Mouse (Mus musculus) layer of hippocampus, adult 8-10 months (tissue): ENCODE data around the gene Rtl4. TPM values are rescaled to one million over a fixed set of nuclear protein-coding genes. Genes with fewer than 3 reads are reported as not detected.
A peak's percentile ranks its signal among the peaks of the same experiment; 100 is the strongest.

Experiments
- DNase-seq, 2 experiments: peaks; one replicate each; pipeline ENCODE4 v3.0.0; 2022; ENCODE audit warnings: low spot score in 2 of 2
- microRNA-seq, 2 experiments: library from miRNA; unstranded; fragments of <30 nt; microRNA quantifications; one replicate each; pipeline ENCODE4 v1.2.0; 2022
- total RNA-seq, 4 experiments: library from RNA; stranded (reverse); gene quantifications; 2 replicates each; pipeline ENCODE4 v1.2.4; 2022

Rtl4 gene
- 1 to 10 TPM; 2.6 to 3.6 (median 3.2) TPM for total RNA-seq

- peak in 1 of 2 experiments; percentile 3 for DNase-seq
Measured at GRCm38 (mm10) chrX:144688207-144689118, at the start of gene Rtl4. Rtl4 (plus strand) TSS chrX:144688907.

DNA sequence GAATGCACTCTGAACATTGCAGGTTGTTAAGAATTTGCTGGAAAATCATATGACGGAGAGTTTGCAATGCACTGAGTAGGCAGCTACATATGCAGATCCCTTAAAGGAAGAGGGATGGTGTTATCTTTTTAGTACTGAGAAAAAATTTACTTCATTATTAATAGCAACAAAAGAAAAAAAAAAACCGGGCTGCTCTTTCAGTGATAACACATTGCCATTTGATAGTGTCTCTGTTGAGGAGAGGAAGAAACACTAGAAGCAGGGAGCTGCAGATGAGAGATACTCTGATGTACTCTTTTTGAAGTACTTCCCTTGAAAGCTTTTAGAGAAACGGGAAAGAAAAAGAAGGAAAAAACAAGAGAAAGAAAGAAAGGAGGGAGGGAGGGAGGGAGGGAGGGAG is 44.0 kb upstream of the Rtl4 start:
- no peak for DNase-seq

GRCm38 (mm10) chrX:144645394-144645793 is 43.3 kb upstream of the Rtl4 start:
- DNase-seq: no peak

GRCm38 (mm10) chrX:144652196-144652595 is 36.5 kb upstream of the Rtl4 start:
- DNase-seq: no peak

DNA sequence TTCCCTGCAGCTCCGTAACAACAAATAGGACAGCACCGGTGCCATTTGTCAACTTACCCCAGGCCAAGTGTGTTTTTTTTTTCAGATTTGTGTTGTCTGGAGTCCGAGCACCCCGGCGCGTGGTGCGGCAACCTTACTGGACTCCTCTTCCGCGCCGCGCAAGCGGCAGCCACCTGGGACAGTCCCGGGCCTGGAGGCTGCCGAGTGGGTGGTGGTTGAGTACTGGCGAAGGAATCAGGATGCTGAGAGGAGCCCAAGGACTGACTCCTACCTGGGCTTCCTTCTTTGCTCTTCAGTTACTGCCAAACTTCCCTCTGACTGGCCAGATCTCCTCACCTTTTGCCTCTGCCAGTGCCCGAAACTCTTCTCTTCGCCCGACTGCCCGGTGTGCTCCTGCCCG is 965 bp upstream of the Rtl4 start:
- DNase-seq: no peak

DNA sequence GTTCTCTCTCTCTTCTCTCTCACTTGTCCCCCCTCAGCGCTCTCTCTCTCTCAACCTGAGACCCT is 733 bp upstream of the Rtl4 start, which contains the start of gene Trpc5:
Gene Trpc5 (minus strand): TSS at position 39 of the 65 bp plus-strand sequence.
- DNase-seq: no peak

GRCm38 (mm10) chrX:144689119-144689858 is 582 bp downstream of the Rtl4 start:
- DNase-seq: peak; percentile 5 to 9

- peak; percentile 8 to 12 for DNase-seq
Measured at GRCm38 (mm10) chrX:144689859-144690181, 1.1 kb downstream of the Rtl4 start.

- DNase-seq: no peak
Measured at GRCm38 (mm10) chrX:144716330-144716729, 27.6 kb downstream of the Rtl4 start.

- DNase-seq: no peak
Measured at GRCm38 (mm10) chrX:144747528-144748049, 58.9 kb downstream of the Rtl4 start.

- DNase-seq: peak; percentile 5 to 40
Measured at GRCm38 (mm10) chrX:144986980-144987379, 298.3 kb downstream of the Rtl4 start.

- no peak for DNase-seq
Measured at GRCm38 (mm10) chrX:145065484-145065913, 376.8 kb downstream of the Rtl4 start.

DNA sequence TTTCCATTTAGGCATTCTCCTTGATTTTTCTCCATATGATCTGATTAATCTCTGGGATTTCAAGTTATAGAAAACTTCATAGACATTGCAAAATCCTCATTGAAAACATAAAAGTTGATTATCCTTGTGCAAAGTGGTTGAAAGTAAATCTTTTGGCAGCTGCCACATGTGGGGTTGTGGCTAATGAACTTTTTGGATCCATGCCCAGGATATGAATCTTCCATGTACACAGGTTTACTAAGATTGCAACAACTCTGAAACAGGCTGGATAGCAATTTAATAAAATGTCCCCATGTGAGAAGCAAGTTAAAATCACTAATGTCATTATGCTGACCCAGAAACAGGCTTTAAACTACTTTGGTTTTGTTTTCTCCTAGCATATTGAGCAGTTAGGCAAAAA is 401.1 kb downstream of the Rtl4 start:
- no peak for DNase-seq

- no peak for DNase-seq
Measured at GRCm38 (mm10) chrX:145090360-145090759, 401.7 kb downstream of the Rtl4 start.

GRCm38 (mm10) chrX:145090964-145091363 is 402.3 kb downstream of the Rtl4 start:
- DNase-seq: no peak

Small RNA genes lying within 50 kb of the gene (microRNA-seq; reads per million reads assigned to microRNA genes)
- gene Mir3472: 0 reads per million in 2 experiments

Other genes starting within 250 kb of the Rtl4 start
- not detected for gene Trpc5os, start 232.3 kb upstream of the Rtl4 start, total RNA-seq
- gene Trpc5, start 727 bp upstream of the Rtl4 start, total RNA-seq: 10 to 100 TPM; 27.7 to 31.3 (median 29.5) TPM